Mouse (Mus musculus) R1 (cell line): ENCODE data around the gene Arhgap11a.

Source experiments
- DNase-seq: peaks from one replicate; pipeline ENCODE4 v3.0.0-alpha.2; 2018; ENCODE audit warnings: low read depth, low spot score

The Arhgap11a gene

DNA sequence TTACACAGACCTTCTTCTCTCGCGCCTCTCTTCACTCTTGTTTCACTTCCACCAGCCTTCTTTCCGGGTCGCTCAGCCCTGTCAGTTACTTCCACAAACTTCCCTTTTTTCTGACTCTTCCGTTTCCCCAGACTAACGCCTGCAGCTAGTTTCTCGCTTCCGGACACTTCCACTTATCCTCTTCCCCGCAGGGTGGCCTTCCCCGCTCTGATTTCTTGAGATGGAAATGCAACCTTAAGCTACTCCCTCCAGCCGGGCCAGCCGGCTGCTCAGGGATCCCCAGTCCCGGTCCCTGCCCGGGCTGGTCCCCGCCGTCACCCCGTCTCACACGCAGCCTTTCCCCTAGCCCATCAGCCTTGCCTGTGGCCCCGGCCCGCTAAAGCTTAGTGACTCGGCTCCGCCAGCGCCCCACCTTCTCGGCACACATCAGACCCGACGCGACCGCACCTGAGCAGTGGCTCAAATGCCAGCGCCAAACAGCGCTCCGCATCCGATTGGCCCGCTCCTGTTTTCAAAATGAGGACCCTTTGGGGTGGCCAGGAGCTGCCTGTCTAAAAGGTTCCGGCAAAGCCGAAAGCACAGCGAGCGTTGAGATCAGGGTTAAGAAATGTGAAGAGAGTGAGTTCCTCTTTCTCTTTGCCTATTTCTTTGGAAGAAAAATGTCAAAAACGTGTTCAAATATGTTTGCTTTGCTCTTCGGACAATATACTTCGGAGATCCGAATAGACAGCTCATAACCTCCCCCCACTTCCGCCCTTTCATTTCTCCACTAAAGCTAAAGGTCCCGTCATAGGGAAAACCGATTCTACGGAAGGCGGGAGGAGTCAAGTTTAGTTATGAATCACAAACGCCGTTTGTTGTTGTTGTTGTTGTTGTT lies at the start of gene Arhgap11a:
TSS of gene Arhgap11a (minus strand) at position 417 of the 877 bp plus-strand sequence.
- peak; percentile 97 for DNase-seq

DNA sequence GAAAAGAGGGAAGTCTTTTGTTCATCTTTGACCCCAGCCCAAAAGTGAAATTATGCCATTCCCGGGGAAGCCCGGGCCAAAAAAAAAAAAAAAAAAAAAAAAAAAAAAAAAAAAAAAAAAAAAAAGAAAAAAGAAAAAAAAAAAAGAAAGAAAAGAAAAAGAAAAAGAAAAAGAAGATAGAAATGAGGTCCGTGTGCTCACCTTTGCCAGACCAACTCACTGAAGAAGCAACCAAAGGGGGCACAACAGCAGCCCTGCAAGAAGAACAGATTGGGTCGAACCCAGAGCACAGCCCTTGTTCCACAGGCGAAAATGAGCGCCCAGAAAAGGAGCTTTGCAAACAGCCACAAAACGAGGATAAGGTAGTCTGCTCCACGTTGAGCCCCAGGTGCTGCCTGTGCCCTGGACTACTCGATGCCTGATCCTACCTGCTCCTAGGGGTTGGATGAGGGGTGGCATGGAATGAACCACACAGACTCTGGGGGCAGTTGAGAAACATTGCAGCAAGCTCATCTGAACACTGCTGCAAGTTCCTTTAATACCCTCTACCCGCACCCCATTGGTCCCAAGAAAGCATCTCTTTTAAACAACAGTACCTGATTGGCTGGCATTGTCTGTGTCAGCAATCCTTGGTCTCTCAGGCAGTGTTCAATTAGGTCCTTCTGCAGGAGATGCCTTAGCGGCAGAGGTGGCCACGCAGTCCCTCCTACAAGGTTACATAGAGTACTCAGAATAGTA lies 45.1 kb upstream of the Arhgap11a start:
- peak; percentile 8 for DNase-seq

- DNase-seq = no peak
These were observed 38.7 kb upstream of the Arhgap11a start for GRCm38 (mm10) chr2:113887166-113887565.

GRCm38 (mm10) chr2:113886061-113886460 lies 37.6 kb upstream of the Arhgap11a start:
- no peak for DNase-seq

DNA sequence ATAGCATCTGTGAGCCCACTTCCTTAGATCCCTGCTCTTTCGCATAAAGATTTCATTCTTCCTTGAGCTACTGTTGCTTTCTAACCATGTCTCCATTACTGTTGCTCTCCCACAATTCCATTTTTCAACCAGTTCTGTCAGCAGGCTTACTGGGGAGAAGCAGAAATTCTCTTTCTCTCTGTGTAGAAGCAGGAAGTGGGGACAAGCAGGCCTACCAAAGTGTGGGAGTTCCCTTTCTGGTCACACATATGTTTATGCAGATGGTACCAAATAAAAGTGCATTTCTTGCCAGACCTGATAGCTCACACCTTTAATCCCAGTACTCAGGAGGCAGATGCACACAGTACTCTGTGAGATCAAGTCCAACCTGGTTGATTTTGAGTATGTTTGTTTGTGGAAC lies 21.7 kb upstream of the Arhgap11a start:
- DNase-seq = no peak

- no peak for DNase-seq
These were observed 19.9 kb upstream of the Arhgap11a start for GRCm38 (mm10) chr2:113868404-113868803.

- no peak for DNase-seq
These were observed 17.7 kb upstream of the Arhgap11a start for GRCm38 (mm10) chr2:113866155-113866554.

DNA sequence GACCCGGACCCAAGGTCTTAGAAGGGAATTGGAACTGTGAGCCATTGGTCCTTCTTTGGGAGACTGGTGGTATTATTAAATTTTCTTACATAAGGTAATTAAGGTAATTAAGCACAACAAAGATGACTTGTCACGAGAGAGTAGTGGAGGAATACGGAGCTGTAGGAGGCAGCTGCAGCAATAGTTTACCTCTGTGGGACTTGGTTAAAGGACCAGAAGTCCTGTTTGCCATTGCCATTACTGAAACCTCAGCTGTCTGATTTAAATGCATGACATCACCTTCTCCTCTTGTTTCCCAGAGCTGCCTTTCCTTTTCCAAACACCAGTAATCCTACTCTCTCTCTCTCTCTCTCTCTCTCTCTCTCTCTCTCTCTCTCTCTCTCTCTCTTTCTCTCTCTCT lies 680 bp upstream of the Arhgap11a start:
- DNase-seq = no peak

- DNase-seq = no peak
These were observed 700 bp downstream of the Arhgap11a start for GRCm38 (mm10) chr2:113847678-113848244.

DNA sequence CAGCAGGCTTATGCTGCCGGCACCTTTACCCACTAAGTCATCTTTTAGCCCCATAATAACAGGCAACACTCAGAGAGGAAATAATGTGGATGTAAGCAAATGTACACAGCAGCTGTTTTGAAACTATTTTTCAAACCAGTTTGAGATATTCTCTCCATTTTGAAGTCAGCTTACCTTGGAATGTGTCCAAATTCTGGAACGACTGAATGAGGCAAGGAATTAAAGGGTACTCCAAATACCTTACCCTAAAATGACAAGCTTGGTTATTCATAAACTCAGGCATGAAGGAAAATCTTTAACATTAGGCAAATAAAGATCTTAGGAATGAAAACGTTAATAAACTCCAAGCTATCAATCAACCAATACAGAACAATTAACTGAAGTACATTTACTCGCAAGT lies 3.4 kb downstream of the Arhgap11a start:
- no peak for DNase-seq

GRCm38 (mm10) chr2:113841656-113842437 lies 6.6 kb downstream of the Arhgap11a start:
- DNase-seq = no peak

GRCm38 (mm10) chr2:113839488-113839887 lies 9.0 kb downstream of the Arhgap11a start:
- no peak for DNase-seq

DNA sequence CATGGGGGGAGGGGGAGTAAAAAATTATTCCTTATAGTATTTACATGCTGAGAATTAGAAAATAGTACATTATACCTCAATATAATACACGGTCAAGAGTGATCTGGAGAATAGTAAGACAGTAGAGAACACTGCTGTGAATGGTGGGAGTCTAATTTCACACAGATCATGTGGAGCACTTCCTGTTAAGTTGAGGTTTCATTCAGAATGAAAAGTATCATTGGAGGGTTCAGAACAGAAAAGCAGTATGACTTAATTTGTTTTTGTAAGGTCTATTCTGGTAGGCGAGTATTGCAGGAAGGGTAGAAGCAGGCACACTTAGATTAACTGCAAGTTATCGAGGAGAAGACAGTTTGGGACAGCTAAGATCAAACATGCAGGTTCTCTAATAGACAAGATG lies 13.2 kb downstream of the Arhgap11a start:
- no peak for DNase-seq

DNA sequence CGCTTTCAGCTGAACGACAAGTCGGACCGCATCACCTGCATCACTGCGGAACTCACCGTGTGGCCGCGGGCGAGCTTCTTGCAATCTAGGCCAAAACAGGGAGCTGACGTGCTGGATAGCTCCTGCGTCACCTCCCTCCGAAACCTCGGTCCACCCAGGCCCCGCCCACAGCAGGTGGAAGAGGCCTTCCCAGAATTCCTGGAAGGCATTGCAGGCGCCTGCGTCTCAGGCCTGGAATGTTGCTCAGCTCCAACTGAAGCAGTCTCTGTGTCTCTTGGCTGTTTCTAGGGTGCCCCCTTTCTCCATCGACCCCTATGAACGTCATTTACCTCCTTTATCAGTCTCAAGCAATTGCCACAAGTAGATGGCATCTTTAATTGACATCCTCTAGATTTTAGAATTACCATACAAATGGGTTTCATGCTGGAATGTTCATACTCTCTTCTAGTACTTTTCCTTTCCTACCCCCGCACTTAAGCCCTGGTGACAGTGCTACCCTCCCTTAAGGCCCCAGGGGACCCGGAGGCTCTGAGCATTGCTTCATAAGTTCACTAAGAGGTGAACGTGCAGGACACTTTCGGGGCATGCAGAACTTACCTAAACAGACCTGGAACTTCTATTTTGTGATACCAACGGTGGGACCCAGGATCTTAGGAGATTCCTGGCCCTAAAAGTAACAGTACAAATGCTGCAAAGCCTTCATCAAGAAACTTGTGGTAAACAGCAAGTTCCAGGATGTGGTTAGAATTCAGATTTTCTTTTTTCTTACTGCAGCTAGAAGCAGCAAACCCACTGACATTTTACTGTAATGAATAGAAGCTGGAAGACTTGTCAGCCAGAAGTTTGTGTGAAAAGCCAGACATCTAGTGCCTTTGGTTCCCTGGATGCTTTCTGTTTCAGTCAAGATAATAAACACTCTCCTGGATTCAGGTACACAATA lies 19.2 kb downstream of the Arhgap11a start, which contains the start of gene Scg5:
TSS of gene Scg5 (minus strand) at position 179 of the 940 bp plus-strand sequence.
- DNase-seq = peak; percentile 95

GRCm38 (mm10) chr2:113828086-113828942 lies 20.1 kb downstream of the Arhgap11a start:
- no peak for DNase-seq

GRCm38 (mm10) chr2:113823909-113824308 lies 24.6 kb downstream of the Arhgap11a start:
- DNase-seq = peak; percentile 66

- no peak for DNase-seq
These were observed 26.1 kb downstream of the Arhgap11a start for GRCm38 (mm10) chr2:113822367-113822766.

- DNase-seq = no peak
These were observed 27.2 kb downstream of the Arhgap11a start for GRCm38 (mm10) chr2:113821176-113821734.

DNA sequence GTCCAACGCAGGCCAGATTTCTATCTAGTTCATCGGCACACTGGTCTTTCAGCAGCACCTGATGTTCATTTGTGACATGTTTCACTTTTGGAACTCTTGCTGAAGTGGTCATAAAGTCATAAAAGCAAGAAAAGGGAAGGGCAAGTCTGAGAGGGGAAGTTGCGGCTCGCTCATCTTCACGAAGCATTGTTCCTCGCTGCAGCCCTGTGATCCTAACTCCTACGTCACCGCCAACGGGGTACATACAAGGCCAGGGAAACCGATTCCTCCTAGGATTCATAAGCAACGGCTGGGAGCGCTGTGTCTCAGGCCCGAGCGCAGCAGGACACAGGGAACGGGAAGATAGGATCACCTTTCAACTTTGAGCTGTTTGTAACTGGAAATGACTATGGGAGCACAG lies 28.3 kb downstream of the Arhgap11a start:
- DNase-seq = no peak
